In the genomic region with DNA sequence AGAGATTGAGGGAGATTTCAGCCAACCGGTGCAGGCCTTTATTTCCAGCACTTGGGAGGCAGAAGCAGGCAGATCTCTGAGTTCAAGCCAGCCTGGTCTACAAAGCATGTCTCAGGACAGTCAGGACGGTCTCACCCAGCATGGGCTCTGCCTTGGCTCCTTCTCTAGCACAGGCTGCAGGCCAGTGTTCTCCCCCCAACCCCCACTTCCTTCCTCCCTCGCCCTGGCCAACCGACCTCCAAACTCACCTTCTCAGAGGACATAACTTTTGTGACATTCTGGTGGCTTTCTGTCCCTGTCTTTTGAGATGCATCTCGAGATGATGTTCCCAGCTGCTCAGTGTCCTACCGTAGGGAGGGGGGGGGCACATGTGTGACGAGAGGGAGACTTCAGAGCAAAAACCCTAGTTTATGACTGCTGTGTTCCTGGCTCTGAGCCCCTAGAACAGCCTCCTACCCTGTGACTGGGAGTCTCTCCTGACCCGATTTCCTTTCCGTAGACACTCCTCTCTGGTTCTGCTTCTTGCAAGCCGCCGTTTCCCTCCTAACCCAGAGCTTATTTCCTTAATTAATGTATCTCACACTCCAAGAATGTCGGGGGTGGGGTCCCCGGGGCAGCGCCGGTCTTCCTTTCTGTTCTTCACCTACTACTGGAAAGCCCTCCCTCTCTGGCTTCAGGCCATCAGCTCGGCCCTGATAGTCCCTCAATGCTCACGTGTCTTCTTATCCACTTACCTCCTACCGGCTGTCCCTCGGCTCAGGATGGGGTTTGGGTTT, we compare ENCODE assay signal across 9 mouse cellular contexts. TPM values are rescaled to one million over a fixed set of nuclear protein-coding genes. Genes with fewer than 3 reads are reported as not detected.
DNase-seq lines count a peak whose midpoint lies in the region; ATAC-seq and TF ChIP-seq lines count a peak whose summit lies in the region.
"Had no signal": no experiment of that assay in that cellular context is flagged by ENCODE, and none has a peak within 500 bp of the region (broad histone marks: within the 10 kb centered on the region; RNA-seq: fewer than 3 reads in every experiment).

No protein-coding gene starts in this region.

- ATAC-seq in liver, embryonic 14.5 days (ENCODE audit: insufficient read depth) = no peak

- H3K4me3 ChIP-seq in hindbrain, embryonic 10.5 days = 0 out of 2 replicates have a peak overlapping the region, but pooled peaks have one; percentile 30
- peak overlapping the region in 1 of 2 experiments; percentile 1; a peak in 1 of 4 replicates for H3K4me3 ChIP-seq in liver, embryonic 14.5 days (ENCODE audit: insufficient read depth in 1 of 2, low read depth in 2 of 2, low read length in 2 of 2)

- WGBS in hindbrain, embryonic 10.5 days = 42% methylated on average over 19 of the region's 19 CpGs
- WGBS in liver, embryonic 14.5 days (ENCODE audit: insufficient replicate concordance) = 7% methylated on average over 19 of the region's 19 CpGs

- no peak overlapping the region for H3K9ac ChIP-seq in liver, embryonic 14.5 days (replicated peaks)

- H3K9me3 ChIP-seq in hindbrain, embryonic 10.5 days = peaks cover 6% of the 10 kb centered on the region
- no peaks in the 10 kb centered on the region for H3K9me3 ChIP-seq in liver, embryonic 14.5 days (ENCODE audit: control insufficient read depth, low read length)

- no peak for TF ChIP-seq EP300 in liver, embryonic 14.5 days (IDR thresholded peaks at IDR 0.05; ENCODE audit: low read depth)

- DNase-seq in cerebellum, postnatal 10 days = peak; percentile 34 to 47
- DNase-seq in cerebellum, adult 9-10 months = no peak
- peak; percentile 87 for DNase-seq in MEL-GATA-1-ER (ENCODE audit: extremely low read depth, low read depth)
- no peak for DNase-seq in hindbrain, embryonic 10.5 days (ENCODE audit: low spot score)
- DNase-seq in liver, embryonic 14.5 days (ENCODE audit: low read depth in 3 of 3, low spot score in 3 of 3) = no peak
- DNase-seq in cerebellum, adult 11 months = no peak
- DNase-seq in frontal cortex, postnatal 25 days (ENCODE audit: low spot score in 2 of 2) = no peak
- no peak for DNase-seq in embryo, embryonic 9.5 days (ENCODE audit: extremely low spot score)

- peak overlapping the region; percentile 38 for H3K4me2 ChIP-seq in liver, embryonic 14.5 days (ENCODE audit: low read depth)

- peaks cover 11% of the 10 kb centered on the region for H3K4me1 ChIP-seq in hindbrain, embryonic 10.5 days (replicated peaks)
- no peaks in the 10 kb centered on the region for H3K4me1 ChIP-seq in liver, embryonic 14.5 days (replicated peaks; ENCODE audit: control insufficient read depth in 2 of 2, insufficient read depth in 2 of 2, low read length in 1 of 2)

- H3K36me3 ChIP-seq in hindbrain, embryonic 10.5 days = no peaks in the 10 kb centered on the region
- H3K36me3 ChIP-seq in liver, embryonic 14.5 days (replicated peaks; ENCODE audit: control insufficient read depth, insufficient read depth, low read depth) = no peaks in the 10 kb centered on the region

- H3K27ac ChIP-seq in hindbrain, embryonic 10.5 days = no peak overlapping the region
- H3K27ac ChIP-seq in liver, embryonic 14.5 days = no peak overlapping the region

- TF ChIP-seq CTCF in liver, embryonic 14.5 days (IDR thresholded peaks at IDR 0.05; ENCODE audit: low read depth) = no peak

- peaks cover 43% of the 10 kb centered on the region for H3K27me3 ChIP-seq in hindbrain, embryonic 10.5 days (ENCODE audit: insufficient read depth, poor library complexity, severe bottlenecking)
- H3K27me3 ChIP-seq in liver, embryonic 14.5 days (ENCODE audit: control insufficient read depth, insufficient read depth, low read length) = peaks cover 5% of the 10 kb centered on the region

RNA-seq across cellular contexts. Expression of a gene that starts 27.8 kb away (rescaled TPM):
- 1.4 and 8.9 TPM in 2 replicates for polyA plus RNA-seq in hindbrain, embryonic 10.5 days (2016; fragmentation: Nextera tagmentation; extraction: Ambion mirVana)
- not detected in 2 replicates for polyA plus RNA-seq in liver, embryonic 14.5 days (2012; rRNA removed)
- not detected in 2 replicates for polyA plus RNA-seq in liver, embryonic 14.5 days (2014; fragmentation: Nextera tagmentation; extraction: Ambion mirVana)
- polyA plus RNA-seq: spleen, adult 2 months had no signal

RNA-seq across cellular contexts. Expression of a gene that starts 57.4 kb away (rescaled TPM):
- polyA plus RNA-seq in hindbrain, embryonic 10.5 days (2016; fragmentation: Nextera tagmentation; extraction: Ambion mirVana) = 1.5 and 7.4 TPM in 2 replicates
- polyA plus RNA-seq in liver, embryonic 14.5 days (2012; rRNA removed) = 0.01 TPM in 1 of 2 replicates, not detected in the other
- polyA plus RNA-seq in liver, embryonic 14.5 days (2014; fragmentation: Nextera tagmentation; extraction: Ambion mirVana) = not detected in 2 replicates

Comparison
In these comparisons a context has a peak if more than half of its experiments do, and no peak if none do; other contexts are left out.
1. DNase-seq: peak in cerebellum, postnatal 10 days (2 of 2) and MEL-GATA-1-ER (single experiment); none in cerebellum, adult 9-10 months (single experiment), hindbrain, embryonic 10.5 days (single experiment), liver, embryonic 14.5 days (0 of 3), cerebellum, adult 11 months (single experiment), frontal cortex, postnatal 25 days (0 of 2) and embryo, embryonic 9.5 days (single experiment).